Mouse (Mus musculus): ENCODE measurements around the gene Nrbf2.

DNA sequence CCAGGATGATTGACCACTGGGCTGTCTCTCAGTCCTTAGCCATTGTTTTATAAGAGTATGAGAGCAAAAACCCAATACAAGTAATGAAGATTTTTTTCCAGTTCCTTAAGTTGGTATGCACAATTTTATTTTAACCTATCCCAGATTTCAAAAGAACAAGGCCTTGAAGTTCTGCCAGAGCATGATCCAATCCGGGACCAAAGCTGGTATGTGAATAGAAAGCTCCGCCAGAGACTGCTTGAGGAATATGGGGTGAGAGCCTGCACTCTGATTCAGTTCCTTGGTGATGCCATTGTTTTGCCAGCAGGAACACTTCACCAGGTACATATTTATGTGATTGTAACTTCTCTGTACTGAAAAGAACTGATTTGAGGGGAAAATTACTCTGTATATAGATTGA, 35.6 kb downstream of the Nrbf2 start:
- TF ChIP-seq ZC3H11A (IDR thresholded peaks at IDR 0.05; ENCODE audit: borderline replicate concordance, low read depth, low read length): no peak
- TF ChIP-seq HCFC1 (IDR thresholded peaks at IDR 0.05; ENCODE audit: borderline replicate concordance, insufficient read depth, low read length): no peak
- no peak for TF ChIP-seq CHD2 (IDR thresholded peaks at IDR 0.05; ENCODE audit: low read depth, low read length)
- TF ChIP-seq ZNF384 (IDR thresholded peaks at IDR 0.05; ENCODE audit: low read depth, low read length): no peak
- TF ChIP-seq MAFK (IDR thresholded peaks at IDR 0.05; ENCODE audit: insufficient read depth, low read depth, low read length): no peak
